Mouse (Mus musculus): Measurements from ENCODE around the gene Ostf1.

Gene Ostf1

DNA sequence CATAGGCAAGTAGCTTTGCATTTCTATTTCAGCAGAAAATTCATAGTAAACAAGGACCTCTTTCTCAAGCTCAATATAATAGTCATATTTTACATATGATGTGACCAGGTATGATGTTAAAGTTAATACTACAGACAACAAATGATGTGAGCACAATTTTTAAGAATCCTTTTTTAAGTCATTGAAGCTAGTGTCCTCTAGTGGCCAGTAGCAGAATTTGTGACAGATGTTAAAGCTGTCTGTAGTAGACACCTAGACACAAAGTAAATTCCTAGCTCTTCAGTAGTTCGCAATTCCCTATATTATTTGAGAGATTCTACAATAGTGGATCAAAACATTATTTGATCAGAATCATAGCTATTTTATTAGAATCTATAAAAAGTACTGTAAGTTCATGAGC is 73.9 kb downstream of the Ostf1 start:
- no peak for DNase-seq

GRCm38 (mm10) chr19:18555645-18556044 is 76.0 kb downstream of the Ostf1 start:
- DNase-seq = no peak

- peak; percentile 52 to 77 for DNase-seq
These were observed 83.0 kb downstream of the Ostf1 start for GRCm38 (mm10) chr19:18548668-18549067.

Measured in cerebellum, postnatal 25 days (tissue).